8 mouse cellular contexts compared by ENCODE assay signal in genomic region chr8:84067047-84067573, GRCm38 (mm10). TPM values are rescaled to one million over a fixed set of nuclear protein-coding genes. Genes with fewer than 3 reads are reported as not detected.
A peak's percentile ranks its signal among the peaks of the same experiment; 100 is the strongest.
DNase-seq lines count a peak whose midpoint lies in the region; ATAC-seq and TF ChIP-seq lines count a peak whose summit lies in the region.

No protein-coding gene starts in this region.

- H3K36me3 ChIP-seq in heart, embryonic 11.5 days (ENCODE audit: control insufficient read depth, insufficient read depth, low read length), result no peaks in the 10 kb centered on the region
- no peaks in the 10 kb centered on the region for H3K36me3 ChIP-seq in kidney, embryonic 16.5 days (ENCODE audit: insufficient read depth, low read length)

- H3K9me3 ChIP-seq in heart, embryonic 11.5 days (replicated peaks; ENCODE audit: control insufficient read depth, low read length), result no peaks in the 10 kb centered on the region
- no peaks in the 10 kb centered on the region for H3K9me3 ChIP-seq in kidney, embryonic 16.5 days (ENCODE audit: low read length)

- no peak for TF ChIP-seq CTCF in brain, embryonic 14.5 days (IDR thresholded peaks at IDR 0.05; ENCODE audit: borderline replicate concordance, extremely low read depth, insufficient read depth, insufficient read length)

- H3K4me1 ChIP-seq in heart, embryonic 11.5 days (ENCODE audit: control insufficient read depth, insufficient read depth, low read length), result peaks cover 31% of the 10 kb centered on the region
- H3K4me1 ChIP-seq in kidney, embryonic 16.5 days (ENCODE audit: insufficient read depth, low read length), result peaks cover 40% of the 10 kb centered on the region

- peak overlapping the region; percentile 64 for H3K4me2 ChIP-seq in heart, embryonic 11.5 days
- H3K4me2 ChIP-seq in kidney, embryonic 16.5 days (replicated peaks; ENCODE audit: low read depth, low read length), result peak overlapping the region; percentile 62

- peak overlapping the region; percentile 93 for H3K9ac ChIP-seq in heart, embryonic 11.5 days (ENCODE audit: low read depth, low read length)
- H3K9ac ChIP-seq in kidney, embryonic 16.5 days (replicated peaks; ENCODE audit: low read length), result peak overlapping the region; percentile 96

- H3K27ac ChIP-seq in heart, embryonic 11.5 days (ENCODE audit: low read depth, low read length), result peak overlapping the region; percentile 98
- peak overlapping the region; percentile 98 for H3K27ac ChIP-seq in kidney, embryonic 16.5 days (ENCODE audit: low read length)

- TF ChIP-seq POLR2A in brain, embryonic 14.5 days (IDR thresholded peaks at IDR 0.05; ENCODE audit: borderline replicate concordance, extremely low read depth, insufficient read depth, insufficient read length, poor library complexity, severe bottlenecking), result 0 out of 2 replicates have a peak, but pooled peaks have one; percentile 33

- H3K4me3 ChIP-seq in heart, embryonic 11.5 days (ENCODE audit: low read depth, low read length), result peak overlapping the region; percentile 87
- peak overlapping the region; percentile 93 for H3K4me3 ChIP-seq in kidney, embryonic 16.5 days (ENCODE audit: low read length)

- H3K27me3 ChIP-seq in heart, embryonic 11.5 days (ENCODE audit: control insufficient read depth, insufficient read depth, low read length), result no peaks in the 10 kb centered on the region
- no peaks in the 10 kb centered on the region for H3K27me3 ChIP-seq in kidney, embryonic 16.5 days (ENCODE audit: insufficient read depth, low read length)

- under 1% methylated on average over 44 of the region's 58 CpGs for WGBS in heart, embryonic 11.5 days (ENCODE audit: insufficient replicate concordance)
- 0% methylated on average over 32 of the region's 58 CpGs for WGBS in kidney, embryonic 16.5 days

- peak; percentile 96 for DNase-seq in CD4-positive helper T cell, adult 2 months (ENCODE audit: low read depth, low spot score)
- peak; percentile 95 for DNase-seq in brain, embryonic 14.5 days (ENCODE audit: low read depth)
- peak; percentile 97 for DNase-seq in liver
- DNase-seq in monocyte, adult 2 months (ENCODE audit: low read depth in 1 of 2, low spot score in 2 of 2), result peak; percentile 84 to 93
- DNase-seq in spleen, postnatal 14 days (ENCODE audit: low spot score in 2 of 2), result peak; percentile 97 to 98

- ATAC-seq in erythroblast, adult 5-6 weeks (replicated peaks; ENCODE audit: low FRiP score, poor library complexity, severe bottlenecking), result peak; percentile 77
- ATAC-seq in heart, embryonic 11.5 days (replicated peaks; ENCODE audit: insufficient number of reproducible peaks, low FRiP score, low TSS enrichment), result peak; percentile 73
- peak; percentile 60 for ATAC-seq in kidney, embryonic 16.5 days (ENCODE audit: low FRiP score, low TSS enrichment)

RNA-seq across cellular contexts. Expression of gene Rfx1, which starts 0.5 kb away (rescaled TPM):
- polyA plus RNA-seq in brain, embryonic 14.5 days (2012; rRNA removed), result 34.1 and 41.7 TPM in 2 replicates
- 2.1 and 3.1 TPM in 2 replicates for total RNA-seq in erythroblast, adult 5-6 weeks (2015; ENCODE audit: low replicate concordance)
- total RNA-seq in erythroblast, adult 5-6 weeks (2017; ENCODE audit: low replicate concordance), result 1.4 and 3.5 TPM in 2 replicates
- 7.5 and 7.9 TPM in 2 replicates for polyA plus RNA-seq in heart, embryonic 11.5 days (2014; fragmentation: Nextera tagmentation; extraction: Ambion mirVana)
- 10.5 and 11.2 TPM in 2 replicates for polyA plus RNA-seq in kidney, embryonic 16.5 days (2015; fragmentation: Nextera tagmentation; extraction: Ambion mirVana)

RNA-seq across cellular contexts. Expression of gene Gm10643, which starts 2.2 kb away (rescaled TPM):
- polyA plus RNA-seq in brain, embryonic 14.5 days (2012; rRNA removed), result 2.0 and 2.9 TPM in 2 replicates
- total RNA-seq in erythroblast, adult 5-6 weeks (2015; ENCODE audit: low replicate concordance), result not detected in 2 replicates
- not detected in 2 replicates for total RNA-seq in erythroblast, adult 5-6 weeks (2017; ENCODE audit: low replicate concordance)
- polyA plus RNA-seq in heart, embryonic 11.5 days (2014; fragmentation: Nextera tagmentation; extraction: Ambion mirVana), result 1.0 and 1.1 TPM in 2 replicates
- polyA plus RNA-seq in kidney, embryonic 16.5 days (2015; fragmentation: Nextera tagmentation; extraction: Ambion mirVana), result 1.2 TPM in 2 replicates

RNA-seq across cellular contexts. Expression of gene Rln3, which starts 22.3 kb away (rescaled TPM):
- polyA plus RNA-seq in brain, embryonic 14.5 days (2012; rRNA removed), result 0.21 and 0.36 TPM in 2 replicates
- total RNA-seq in erythroblast, adult 5-6 weeks (2015; ENCODE audit: low replicate concordance), result not detected in 2 replicates
- total RNA-seq in erythroblast, adult 5-6 weeks (2017; ENCODE audit: low replicate concordance), result not detected in 2 replicates
- polyA plus RNA-seq in heart, embryonic 11.5 days (2014; fragmentation: Nextera tagmentation; extraction: Ambion mirVana), result not detected in 2 replicates
- not detected in 2 replicates for polyA plus RNA-seq in kidney, embryonic 16.5 days (2015; fragmentation: Nextera tagmentation; extraction: Ambion mirVana)

RNA-seq across cellular contexts. Expression of gene Il27ra, which starts 24.7 kb away (rescaled TPM):
- polyA plus RNA-seq in brain, embryonic 14.5 days (2012; rRNA removed), result 0.48 and 0.50 TPM in 2 replicates
- 0.63 and 0.96 TPM in 2 replicates for total RNA-seq in erythroblast, adult 5-6 weeks (2015; ENCODE audit: low replicate concordance)
- total RNA-seq in erythroblast, adult 5-6 weeks (2017; ENCODE audit: low replicate concordance), result 0.17 TPM in 1 of 2 replicates, not detected in the other
- 3.5 and 4.1 TPM in 2 replicates for polyA plus RNA-seq in heart, embryonic 11.5 days (2014; fragmentation: Nextera tagmentation; extraction: Ambion mirVana)
- 2.9 TPM in 2 replicates for polyA plus RNA-seq in kidney, embryonic 16.5 days (2015; fragmentation: Nextera tagmentation; extraction: Ambion mirVana)

RNA-seq across cellular contexts. Expression of gene Dcaf15, which starts 37.5 kb away (rescaled TPM):
- 109 and 153 TPM in 2 replicates for polyA plus RNA-seq in brain, embryonic 14.5 days (2012; rRNA removed)
- 0.19 and 4.0 TPM in 2 replicates for total RNA-seq in erythroblast, adult 5-6 weeks (2015; ENCODE audit: low replicate concordance)
- 1.9 and 2.9 TPM in 2 replicates for total RNA-seq in erythroblast, adult 5-6 weeks (2017; ENCODE audit: low replicate concordance)
- 7.5 and 8.8 TPM in 2 replicates for polyA plus RNA-seq in heart, embryonic 11.5 days (2014; fragmentation: Nextera tagmentation; extraction: Ambion mirVana)
- polyA plus RNA-seq in kidney, embryonic 16.5 days (2015; fragmentation: Nextera tagmentation; extraction: Ambion mirVana), result 11.0 and 11.3 TPM in 2 replicates

Comparison
In these comparisons a context has a peak if more than half of its experiments do, and no peak if none do; other contexts are left out.
1. Peak in every context shown above with its lines: DNase-seq, ATAC-seq, H3K4me3 ChIP-seq and H3K27ac ChIP-seq.